Mouse (Mus musculus): ENCODE results near the gene Akap8l. TPM values are rescaled to one million over a fixed set of nuclear protein-coding genes. Genes with fewer than 3 reads are reported as not detected.

Gene Akap8l
- polyA plus RNA-seq, 1 experiment from 2014 or later = 59.0 TPM

GRCm38 (mm10) chr17:32382576-32382975, 32.2 kb upstream of the Akap8l start:
- no peak overlapping the region for H3K4me3 ChIP-seq (ENCODE audit: low read depth, low read length)
- H3K36me3 ChIP-seq (ENCODE audit: control insufficient read depth, insufficient read depth, low read length) = 0 out of 2 replicates have a peak, but pooled peaks cover 2% of the 10 kb centered on the region
- no peak overlapping the region for H3K9ac ChIP-seq (ENCODE audit: low read depth, low read length)
- H3K4me1 ChIP-seq (ENCODE audit: control insufficient read depth, insufficient read depth, low read length) = peaks cover 14% of the 10 kb centered on the region; the same call in 1 of the 2 replicates
- no peaks in the 10 kb centered on the region for H3K27me3 ChIP-seq (ENCODE audit: control insufficient read depth, insufficient read depth, low read length)
- H3K9me3 ChIP-seq (replicated peaks; ENCODE audit: control insufficient read depth, low read length) = no peaks in the 10 kb centered on the region
- WGBS (ENCODE audit: insufficient replicate concordance) = 92% methylated on average over 7 of the region's 7 CpGs
- no peak overlapping the region for H3K4me2 ChIP-seq
- no peak overlapping the region for H3K27ac ChIP-seq (ENCODE audit: low read depth, low read length)
- no peak for ATAC-seq (replicated peaks; ENCODE audit: insufficient number of reproducible peaks, low FRiP score, low TSS enrichment)

GRCm38 (mm10) chr17:32378786-32379185, 28.4 kb upstream of the Akap8l start:
- 59% methylated on average over 2 of the region's 2 CpGs for WGBS (ENCODE audit: insufficient replicate concordance)
- no peak overlapping the region for H3K27ac ChIP-seq (ENCODE audit: low read depth, low read length)
- ATAC-seq (replicated peaks; ENCODE audit: insufficient number of reproducible peaks, low FRiP score, low TSS enrichment) = no peak
- peaks cover 2% of the 10 kb centered on the region; the same call in 1 of the 2 replicates for H3K36me3 ChIP-seq (ENCODE audit: control insufficient read depth, insufficient read depth, low read length)
- no peaks in the 10 kb centered on the region for H3K9me3 ChIP-seq (replicated peaks; ENCODE audit: control insufficient read depth, low read length)
- H3K9ac ChIP-seq (ENCODE audit: low read depth, low read length) = no peak overlapping the region
- H3K4me2 ChIP-seq = no peak overlapping the region
- peaks cover 9% of the 10 kb centered on the region for H3K4me1 ChIP-seq (ENCODE audit: control insufficient read depth, insufficient read depth, low read length)
- no peak overlapping the region for H3K4me3 ChIP-seq (ENCODE audit: low read depth, low read length)
- no peaks in the 10 kb centered on the region for H3K27me3 ChIP-seq (ENCODE audit: control insufficient read depth, insufficient read depth, low read length)

- Histone ChIP-seq H3K9me3 (replicated peaks; ENCODE audit: control insufficient read depth, low read length) (no peaks in the 10 kb centered on the region), H3K27ac (ENCODE audit: low read depth, low read length) (no peak overlapping the region), H3K9ac (ENCODE audit: low read depth, low read length) (no peak overlapping the region), H3K4me1 (ENCODE audit: control insufficient read depth, insufficient read depth, low read length) (no peaks in the 10 kb centered on the region; the same call in 1 of the 2 replicates), H3K36me3 (ENCODE audit: control insufficient read depth, insufficient read depth, low read length) (peaks cover 2% of the 10 kb centered on the region; the same call in 1 of the 2 replicates), H3K27me3 (ENCODE audit: control insufficient read depth, insufficient read depth, low read length) (no peaks in the 10 kb centered on the region), H3K4me3 (ENCODE audit: low read depth, low read length) (no peak overlapping the region), H3K4me2 (no peak overlapping the region)
- WGBS (ENCODE audit: insufficient replicate concordance) = 74% methylated on average over 9 of the region's 9 CpGs
- ATAC-seq (replicated peaks; ENCODE audit: insufficient number of reproducible peaks, low FRiP score, low TSS enrichment) = no peak
Observed at GRCm38 (mm10) chr17:32377137-32377536, 26.7 kb upstream of the Akap8l start.

GRCm38 (mm10) chr17:32376475-32376874, 26.1 kb upstream of the Akap8l start:
- ATAC-seq (replicated peaks; ENCODE audit: insufficient number of reproducible peaks, low FRiP score, low TSS enrichment) = no peak
- no peak overlapping the region for H3K27ac ChIP-seq (ENCODE audit: low read depth, low read length)
- peaks cover 2% of the 10 kb centered on the region; the same call in 1 of the 2 replicates for H3K36me3 ChIP-seq (ENCODE audit: control insufficient read depth, insufficient read depth, low read length)
- no peaks in the 10 kb centered on the region; the same call in 1 of the 2 replicates for H3K4me1 ChIP-seq (ENCODE audit: control insufficient read depth, insufficient read depth, low read length)
- WGBS (ENCODE audit: insufficient replicate concordance) = 88% methylated on average over 15 of the region's 15 CpGs
- no peak overlapping the region for H3K4me3 ChIP-seq (ENCODE audit: low read depth, low read length)
- no peaks in the 10 kb centered on the region for H3K9me3 ChIP-seq (replicated peaks; ENCODE audit: control insufficient read depth, low read length)
- no peak overlapping the region for H3K9ac ChIP-seq (ENCODE audit: low read depth, low read length)
- H3K4me2 ChIP-seq = no peak overlapping the region
- H3K27me3 ChIP-seq (ENCODE audit: control insufficient read depth, insufficient read depth, low read length) = no peaks in the 10 kb centered on the region

GRCm38 (mm10) chr17:32368991-32369578, 18.7 kb upstream of the Akap8l start:
- WGBS (ENCODE audit: insufficient replicate concordance) = 13% methylated on average over 11 of the region's 17 CpGs
- Histone ChIP-seq H3K9me3 (replicated peaks; ENCODE audit: control insufficient read depth, low read length) (no peaks in the 10 kb centered on the region), H3K4me1 (ENCODE audit: control insufficient read depth, insufficient read depth, low read length) (peaks cover 12% of the 10 kb centered on the region), H3K36me3 (ENCODE audit: control insufficient read depth, insufficient read depth, low read length) (no peaks in the 10 kb centered on the region), H3K4me3 (ENCODE audit: low read depth, low read length) (peak overlapping the region; percentile 29), H3K4me2 (peak overlapping the region; percentile 58), H3K27ac (ENCODE audit: low read depth, low read length) (no peak overlapping the region), H3K9ac (ENCODE audit: low read depth, low read length) (0 out of 2 replicates have a peak overlapping the region, but pooled peaks have one; percentile 46), H3K27me3 (ENCODE audit: control insufficient read depth, insufficient read depth, low read length) (no peaks in the 10 kb centered on the region)
- ATAC-seq (replicated peaks; ENCODE audit: insufficient number of reproducible peaks, low FRiP score, low TSS enrichment) = no peak

GRCm38 (mm10) chr17:32367706-32368105, 17.3 kb upstream of the Akap8l start:
- no peaks in the 10 kb centered on the region for H3K9me3 ChIP-seq (replicated peaks; ENCODE audit: control insufficient read depth, low read length)
- H3K9ac ChIP-seq (ENCODE audit: low read depth, low read length) = no peak overlapping the region
- no peaks in the 10 kb centered on the region for H3K36me3 ChIP-seq (ENCODE audit: control insufficient read depth, insufficient read depth, low read length)
- H3K4me2 ChIP-seq = no peak overlapping the region
- no peak overlapping the region for H3K27ac ChIP-seq (ENCODE audit: low read depth, low read length)
- no peaks in the 10 kb centered on the region for H3K27me3 ChIP-seq (ENCODE audit: control insufficient read depth, insufficient read depth, low read length)
- H3K4me3 ChIP-seq (ENCODE audit: low read depth, low read length) = no peak overlapping the region
- peaks cover 18% of the 10 kb centered on the region for H3K4me1 ChIP-seq (ENCODE audit: control insufficient read depth, insufficient read depth, low read length)
- 82% methylated on average over 11 of the region's 11 CpGs for WGBS (ENCODE audit: insufficient replicate concordance)
- ATAC-seq (replicated peaks; ENCODE audit: insufficient number of reproducible peaks, low FRiP score, low TSS enrichment) = no peak

- Histone ChIP-seq H3K27me3 (ENCODE audit: control insufficient read depth, insufficient read depth, low read length) (no peaks in the 10 kb centered on the region), H3K27ac (ENCODE audit: low read depth, low read length) (peak overlapping the region; percentile 10; the same call in 1 of the 2 replicates), H3K9me3 (replicated peaks; ENCODE audit: control insufficient read depth, low read length) (no peaks in the 10 kb centered on the region), H3K4me1 (ENCODE audit: control insufficient read depth, insufficient read depth, low read length) (peaks cover 19% of the 10 kb centered on the region), H3K4me2 (peak overlapping the region; percentile 94; the same call in 1 of the 2 replicates), H3K36me3 (ENCODE audit: control insufficient read depth, insufficient read depth, low read length) (peaks cover 3% of the 10 kb centered on the region; the same call in 1 of the 2 replicates), H3K4me3 (ENCODE audit: low read depth, low read length) (no peak overlapping the region; the same call in 1 of the 2 replicates), H3K9ac (ENCODE audit: low read depth, low read length) (no peak overlapping the region)
- ATAC-seq (replicated peaks; ENCODE audit: insufficient number of reproducible peaks, low FRiP score, low TSS enrichment) = no peak
- 53% methylated on average over 1 of the region's 1 CpGs for WGBS (ENCODE audit: insufficient replicate concordance)
Observed at GRCm38 (mm10) chr17:32365296-32365695, 14.9 kb upstream of the Akap8l start.

GRCm38 (mm10) chr17:32364850-32365249, 14.4 kb upstream of the Akap8l start:
- peak overlapping the region; percentile 97 for H3K9ac ChIP-seq (ENCODE audit: low read depth, low read length)
- 54% methylated on average over 5 of the region's 5 CpGs for WGBS (ENCODE audit: insufficient replicate concordance)
- ATAC-seq (replicated peaks; ENCODE audit: insufficient number of reproducible peaks, low FRiP score, low TSS enrichment) = no peak
- peaks cover 6% of the 10 kb centered on the region for H3K36me3 ChIP-seq (ENCODE audit: control insufficient read depth, insufficient read depth, low read length)
- H3K27me3 ChIP-seq (ENCODE audit: control insufficient read depth, insufficient read depth, low read length) = no peaks in the 10 kb centered on the region
- peak overlapping the region; percentile 98 for H3K4me3 ChIP-seq (ENCODE audit: low read depth, low read length)
- peak overlapping the region; percentile 71 for H3K27ac ChIP-seq (ENCODE audit: low read depth, low read length)
- no peaks in the 10 kb centered on the region for H3K9me3 ChIP-seq (replicated peaks; ENCODE audit: control insufficient read depth, low read length)
- peaks cover 19% of the 10 kb centered on the region for H3K4me1 ChIP-seq (ENCODE audit: control insufficient read depth, insufficient read depth, low read length)
- peak overlapping the region; percentile 94 for H3K4me2 ChIP-seq

- Histone ChIP-seq H3K27me3 (ENCODE audit: control insufficient read depth, insufficient read depth, low read length) (no peaks in the 10 kb centered on the region), H3K4me3 (ENCODE audit: low read depth, low read length) (peak overlapping the region; percentile 98), H3K27ac (ENCODE audit: low read depth, low read length) (peak overlapping the region; percentile 71), H3K4me2 (peak overlapping the region; percentile 94), H3K9me3 (replicated peaks; ENCODE audit: control insufficient read depth, low read length) (no peaks in the 10 kb centered on the region), H3K36me3 (ENCODE audit: control insufficient read depth, insufficient read depth, low read length) (peaks cover 8% of the 10 kb centered on the region), H3K9ac (ENCODE audit: low read depth, low read length) (peak overlapping the region; percentile 97), H3K4me1 (ENCODE audit: control insufficient read depth, insufficient read depth, low read length) (peaks cover 19% of the 10 kb centered on the region)
- peak; percentile 90 for ATAC-seq (replicated peaks; ENCODE audit: insufficient number of reproducible peaks, low FRiP score, low TSS enrichment)
- WGBS (ENCODE audit: insufficient replicate concordance) = under 1% methylated on average over 33 of the region's 47 CpGs
Observed at GRCm38 (mm10) chr17:32364331-32364730, 13.9 kb upstream of the Akap8l start.
